Mouse (Mus musculus) frontal cortex, postnatal 25 days (tissue): ENCODE results near the gene Pi4k2b.
A peak's percentile ranks its signal among the peaks of the same experiment; 100 is the strongest.
"Not testable (repeated sequence)": the region's sequence is repeated elsewhere in the genome, so short reads cannot be mapped to it uniquely, and the experiment has no call there.

Experiments used
- DNase-seq, 2 experiments: peaks; one replicate each; pipeline ENCODE4 v3.0.0; 2022; ENCODE audit warnings: low spot score in 2 of 2

Pi4k2b gene

GRCm38 (mm10) chr5:52741391-52742111, at the start of gene Pi4k2b:
TSS of gene Pi4k2b (plus strand) at chr5:52741574.
- DNase-seq = peak; percentile 6 to 30

GRCm38 (mm10) chr5:52697291-52697690, 44.1 kb upstream of the Pi4k2b start:
- DNase-seq = no peak

- not testable (repeated sequence) for DNase-seq
These were observed 43.4 kb upstream of the Pi4k2b start for GRCm38 (mm10) chr5:52697882-52698440.

GRCm38 (mm10) chr5:52704562-52704961, 36.8 kb upstream of the Pi4k2b start:
- no peak for DNase-seq

GRCm38 (mm10) chr5:52712704-52713103, 28.7 kb upstream of the Pi4k2b start:
- no peak for DNase-seq

GRCm38 (mm10) chr5:52716742-52717448, 24.5 kb upstream of the Pi4k2b start:
- DNase-seq = no peak

- no peak for DNase-seq
These were observed 20.4 kb upstream of the Pi4k2b start for GRCm38 (mm10) chr5:52721003-52721402.

- DNase-seq = no peak
These were observed 13.6 kb upstream of the Pi4k2b start for GRCm38 (mm10) chr5:52727747-52728146.

GRCm38 (mm10) chr5:52732811-52733210, 8.6 kb upstream of the Pi4k2b start:
- no peak for DNase-seq

- no peak for DNase-seq
These were observed 5.3 kb upstream of the Pi4k2b start for GRCm38 (mm10) chr5:52736046-52736445.

GRCm38 (mm10) chr5:52742112-52742813, 889 bp downstream of the Pi4k2b start:
- DNase-seq = no peak

GRCm38 (mm10) chr5:52743231-52743630, 1.9 kb downstream of the Pi4k2b start:
- DNase-seq = no peak

GRCm38 (mm10) chr5:52746920-52747319, 5.5 kb downstream of the Pi4k2b start:
- no peak for DNase-seq

- no peak for DNase-seq
These were observed 7.4 kb downstream of the Pi4k2b start for GRCm38 (mm10) chr5:52748732-52749131.

- DNase-seq = no peak
These were observed 11.8 kb downstream of the Pi4k2b start for GRCm38 (mm10) chr5:52753146-52753545.

GRCm38 (mm10) chr5:52754196-52754595, 12.8 kb downstream of the Pi4k2b start:
- DNase-seq = no peak

GRCm38 (mm10) chr5:52755337-52755736, 14.0 kb downstream of the Pi4k2b start:
- no peak for DNase-seq

- no peak for DNase-seq
These were observed 14.6 kb downstream of the Pi4k2b start for GRCm38 (mm10) chr5:52755989-52756388.

- DNase-seq = no peak
These were observed 21.2 kb downstream of the Pi4k2b start for GRCm38 (mm10) chr5:52762586-52762985.

GRCm38 (mm10) chr5:52774267-52774666, 32.9 kb downstream of the Pi4k2b start:
- no peak for DNase-seq

GRCm38 (mm10) chr5:52775237-52775636, 33.9 kb downstream of the Pi4k2b start, which contains the start of gene Zcchc4:
TSS of gene Zcchc4 (plus strand) at chr5:52775409.
- DNase-seq = no peak
